Mouse (Mus musculus): ENCODE data around the gene Shbg. TPM values are rescaled to one million over a fixed set of nuclear protein-coding genes. Genes with fewer than 3 reads are reported as not detected.

Shbg gene
- polyA plus RNA-seq, 2 experiments = 0.05 TPM; not detected in 1

GRCm38 (mm10) chr11:69609416-69609815, 8.3 kb downstream of the Shbg start:
- no peak for TF ChIP-seq POLR2A (IDR thresholded peaks at IDR 0.05; ENCODE audit: borderline replicate concordance, extremely low read depth, insufficient read depth, insufficient read length)
- 57% methylated on average over 7 of the region's 7 CpGs for WGBS

GRCm38 (mm10) chr11:69608525-69608924, 9.2 kb downstream of the Shbg start:
- H3K9me3 ChIP-seq (ENCODE audit: control insufficient read depth, low read length) = no peaks in the 10 kb centered on the region
- H3K9ac ChIP-seq (ENCODE audit: low read depth, low read length, severe bottlenecking) = no peak overlapping the region
- no peak for TF ChIP-seq POLR2A (IDR thresholded peaks at IDR 0.05; ENCODE audit: borderline replicate concordance, extremely low read depth, insufficient read depth, insufficient read length)
- no peak for ATAC-seq (ENCODE audit: low FRiP score, low read depth)
- H3K4me2 ChIP-seq (replicated peaks; ENCODE audit: low read depth, low read length, severe bottlenecking) = no peak overlapping the region
- H3K36me3 ChIP-seq (ENCODE audit: control insufficient read depth, insufficient read depth, low read length) = no peaks in the 10 kb centered on the region
- H3K27me3 ChIP-seq (ENCODE audit: control insufficient read depth, insufficient read depth, low read length) = no peaks in the 10 kb centered on the region; the same call in 1 of the 2 replicates
- 81% methylated on average over 3 of the region's 3 CpGs for WGBS
- H3K4me3 ChIP-seq (replicated peaks; ENCODE audit: low read length) = no peak overlapping the region
- H3K27ac ChIP-seq (replicated peaks; ENCODE audit: low read depth, low read length) = no peak overlapping the region
- peaks cover 10% of the 10 kb centered on the region for H3K4me1 ChIP-seq (ENCODE audit: control insufficient read depth, insufficient read depth, low read length)
- no peak for DNase-seq (ENCODE audit: low spot score)

More at GRCm38 (mm10) chr11:69609416-69609815, 8.3 kb downstream of the Shbg start:
- H3K4me1 ChIP-seq (ENCODE audit: control insufficient read depth, insufficient read depth, low read length) = peaks cover 12% of the 10 kb centered on the region
- no peak overlapping the region for H3K4me3 ChIP-seq (replicated peaks; ENCODE audit: low read length)
- H3K27me3 ChIP-seq (ENCODE audit: control insufficient read depth, insufficient read depth, low read length) = no peaks in the 10 kb centered on the region; the same call in 1 of the 2 replicates
- H3K27ac ChIP-seq (replicated peaks; ENCODE audit: low read depth, low read length) = no peak overlapping the region
- no peak overlapping the region for H3K9ac ChIP-seq (ENCODE audit: low read depth, low read length, severe bottlenecking)
- H3K9me3 ChIP-seq (ENCODE audit: control insufficient read depth, low read length) = no peaks in the 10 kb centered on the region
- H3K4me2 ChIP-seq (replicated peaks; ENCODE audit: low read depth, low read length, severe bottlenecking) = no peak overlapping the region
- ATAC-seq (ENCODE audit: low FRiP score, low read depth) = no peak
- no peak for DNase-seq (ENCODE audit: low spot score)
- H3K36me3 ChIP-seq (ENCODE audit: control insufficient read depth, insufficient read depth, low read length) = no peaks in the 10 kb centered on the region

GRCm38 (mm10) chr11:69606832-69607231, 10.9 kb downstream of the Shbg start:
- Histone ChIP-seq H3K27ac (replicated peaks; ENCODE audit: low read depth, low read length) (no peak overlapping the region), H3K36me3 (ENCODE audit: control insufficient read depth, insufficient read depth, low read length) (0 out of 2 replicates have a peak, but pooled peaks cover 2% of the 10 kb centered on the region), H3K4me3 (replicated peaks; ENCODE audit: low read length) (no peak overlapping the region), H3K9ac (ENCODE audit: low read depth, low read length, severe bottlenecking) (no peak overlapping the region), H3K4me1 (ENCODE audit: control insufficient read depth, insufficient read depth, low read length) (peaks cover 9% of the 10 kb centered on the region), H3K27me3 (ENCODE audit: control insufficient read depth, insufficient read depth, low read length) (no peaks in the 10 kb centered on the region; the same call in 1 of the 2 replicates), H3K9me3 (ENCODE audit: control insufficient read depth, low read length) (no peaks in the 10 kb centered on the region), H3K4me2 (replicated peaks; ENCODE audit: low read depth, low read length, severe bottlenecking) (no peak overlapping the region)
- 89% methylated on average over 2 of the region's 2 CpGs for WGBS
- DNase-seq (ENCODE audit: low spot score) (no peak), ATAC-seq (ENCODE audit: low FRiP score, low read depth) (no peak)
- no peak for TF ChIP-seq POLR2A (IDR thresholded peaks at IDR 0.05; ENCODE audit: borderline replicate concordance, extremely low read depth, insufficient read depth, insufficient read length)

- ATAC-seq (ENCODE audit: low FRiP score, low read depth) (no peak), DNase-seq (ENCODE audit: low spot score) (no peak)
- no peak for TF ChIP-seq POLR2A (IDR thresholded peaks at IDR 0.05; ENCODE audit: borderline replicate concordance, extremely low read depth, insufficient read depth, insufficient read length)
- Histone ChIP-seq H3K4me3 (replicated peaks; ENCODE audit: low read length) (peak overlapping the region; percentile 63), H3K9me3 (ENCODE audit: control insufficient read depth, low read length) (no peaks in the 10 kb centered on the region), H3K4me2 (replicated peaks; ENCODE audit: low read depth, low read length, severe bottlenecking) (peak overlapping the region; percentile 100), H3K27ac (replicated peaks; ENCODE audit: low read depth, low read length) (0 out of 2 replicates have a peak overlapping the region, but pooled peaks have one; percentile 7), H3K36me3 (ENCODE audit: control insufficient read depth, insufficient read depth, low read length) (0 out of 2 replicates have a peak, but pooled peaks cover 6% of the 10 kb centered on the region), H3K9ac (ENCODE audit: low read depth, low read length, severe bottlenecking) (peak overlapping the region; percentile 25; the same call in 1 of the 2 replicates), H3K27me3 (ENCODE audit: control insufficient read depth, insufficient read depth, low read length) (no peaks in the 10 kb centered on the region; the same call in 1 of the 2 replicates), H3K4me1 (ENCODE audit: control insufficient read depth, insufficient read depth, low read length) (peaks cover 9% of the 10 kb centered on the region)
- 53% methylated on average over 2 of the region's 2 CpGs for WGBS
Observed at GRCm38 (mm10) chr11:69606491-69606795, 11.3 kb downstream of the Shbg start.

GRCm38 (mm10) chr11:69605726-69606490, 11.8 kb downstream of the Shbg start, which contains the start of gene Atp1b2:
TSS of gene Atp1b2 (minus strand) at chr11:69605942.
- Histone ChIP-seq H3K9me3 (ENCODE audit: control insufficient read depth, low read length) (no peaks in the 10 kb centered on the region), H3K27me3 (ENCODE audit: control insufficient read depth, insufficient read depth, low read length) (no peaks in the 10 kb centered on the region; the same call in 1 of the 2 replicates), H3K27ac (replicated peaks; ENCODE audit: low read depth, low read length) (0 out of 2 replicates have a peak within 1 kb of the TSS, but pooled peaks have one; percentile 19), H3K4me3 (replicated peaks; ENCODE audit: low read length) (peak within 1 kb of the TSS; percentile 63), H3K36me3 (ENCODE audit: control insufficient read depth, insufficient read depth, low read length) (0 out of 2 replicates have a peak, but pooled peaks cover 6% of the 10 kb centered on the region), H3K9ac (ENCODE audit: low read depth, low read length, severe bottlenecking) (peak within 1 kb of the TSS; percentile 70), H3K4me1 (ENCODE audit: control insufficient read depth, insufficient read depth, low read length) (peaks cover 12% of the 10 kb centered on the region), H3K4me2 (replicated peaks; ENCODE audit: low read depth, low read length, severe bottlenecking) (peak within 1 kb of the TSS; percentile 100)
- 2% methylated on average over 32 of the region's 32 CpGs for WGBS
- ATAC-seq (ENCODE audit: low FRiP score, low read depth) (peak; percentile 94), DNase-seq (ENCODE audit: low spot score) (peak; percentile 88)
- TF ChIP-seq POLR2A (IDR thresholded peaks at IDR 0.05; ENCODE audit: borderline replicate concordance, extremely low read depth, insufficient read depth, insufficient read length) = peak; percentile 97
